In the genomic region with DNA sequence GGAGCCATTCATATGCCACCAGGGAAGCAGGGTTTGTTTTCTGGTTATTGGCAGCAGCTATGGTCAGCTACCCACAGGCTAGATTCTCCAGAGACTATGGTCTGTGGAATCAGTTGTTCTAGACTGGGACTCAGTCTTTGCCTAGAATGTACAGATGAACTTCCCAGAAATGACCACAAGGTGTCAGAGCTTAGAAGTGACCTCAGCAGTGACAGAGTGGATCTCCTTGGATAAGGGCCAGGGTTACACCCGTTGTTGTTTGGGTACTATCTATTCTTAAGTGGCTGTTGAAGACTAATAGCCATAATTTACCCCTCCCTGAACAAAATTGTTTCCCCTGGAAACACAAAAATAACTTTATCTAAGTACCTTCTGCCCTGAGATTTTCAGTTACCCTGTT, we compare ENCODE assay signal across 10 mouse cellular contexts. TPM values are rescaled to one million over a fixed set of nuclear protein-coding genes. Genes with fewer than 3 reads are reported as not detected.
A peak's percentile ranks its signal among the peaks of the same experiment; 100 is the strongest.
DNase-seq lines count a peak whose midpoint lies in the region.
"Had no signal": no experiment of that assay in that cellular context is flagged by ENCODE, and none has a peak within 500 bp of the region (broad histone marks: within the 10 kb centered on the region; RNA-seq: fewer than 3 reads in every experiment).

No protein-coding gene starts in this region.

- peak; percentile 54 for DNase-seq in adrenal gland, postnatal 14 days
- no peak for DNase-seq in adrenal gland, postnatal 4 days (ENCODE audit: low spot score in 2 of 2)
- peak; percentile 50 for DNase-seq in kidney, adult 9 months
- DNase-seq in kidney, adult 18-20 months, result no peak
- peak; percentile 52 for DNase-seq in ZHBTc4 (ENCODE audit: low read depth, low spot score)
- peak; percentile 66 for DNase-seq in lung, postnatal 36 days
- DNase-seq in right cerebral cortex, postnatal 10 days (ENCODE audit: low spot score in 2 of 2), result no peak
- DNase-seq in testis, postnatal 14 days (ENCODE audit: low spot score), result no peak
- DNase-seq: cerebellum, adult 8-10 months; gastrocnemius, postnatal 10 days had no signal

RNA-seq across cellular contexts. Expression of a gene that starts 21.0 kb away (rescaled TPM):
- total RNA-seq in adrenal gland, postnatal 14 days (2021), result 6.2 and 8.4 TPM in 2 replicates
- 10 to 100 TPM in 1 of 2 experiments, 1 to 10 TPM in 1; 8.2 to 10.3 TPM for total RNA-seq in adrenal gland, postnatal 4 days (2021)

RNA-seq across cellular contexts. Expression of a gene that starts 55.8 kb away (rescaled TPM):
- 117 and 127 TPM in 2 replicates for total RNA-seq in adrenal gland, postnatal 14 days (2021)
- total RNA-seq in adrenal gland, postnatal 4 days (2021), result 100 to 1,000 TPM; 106 to 109 TPM

Comparison
In these comparisons a context has a peak if more than half of its experiments do, and no peak if none do; other contexts are left out.
1. DNase-seq: peak in adrenal gland, postnatal 14 days (single experiment), kidney, adult 9 months (single experiment), ZHBTc4 (single experiment) and lung, postnatal 36 days (single experiment); none in adrenal gland, postnatal 4 days (0 of 2), kidney, adult 18-20 months (single experiment), right cerebral cortex, postnatal 10 days (0 of 2) and testis, postnatal 14 days (single experiment).